Mouse (Mus musculus): Measurements from ENCODE around the gene Rab6b. TPM values are rescaled to one million over a fixed set of nuclear protein-coding genes. Genes with fewer than 3 reads are reported as not detected.
A peak's percentile ranks its signal among the peaks of the same experiment; 100 is the strongest.

Rab6b gene
- polyA plus RNA-seq, 1 experiment = 328 TPM

- Histone ChIP-seq H3K4me3 (ENCODE audit: insufficient read depth, low read length) (peak within 1 kb of the TSS; percentile 5; the same call in 1 of the 2 replicates), H3K27ac (ENCODE audit: insufficient read depth, low read length) (peak within 1 kb of the TSS; percentile 85), H3K4me1 (ENCODE audit: control insufficient read depth, insufficient read depth, low read length) (no peaks in the 10 kb centered on the region)
- TF ChIP-seq CTCF (IDR thresholded peaks at IDR 0.05; ENCODE audit: extremely low read depth, insufficient read depth, low read length) = no peak
- 0 out of 2 replicates have a peak, but pooled peaks have one; percentile 30 for TF ChIP-seq POLR2A (IDR thresholded peaks at IDR 0.05; ENCODE audit: extremely low read depth, insufficient read depth, low read length)
These were observed 118.8 kb downstream of the Rab6b start, which contains the start of the genes Gm20425 and Trf for GRCm38 (mm10) chr9:103230151-103230951. TSS of gene Gm20425 (minus strand) at chr9:103230307. TSS of gene Trf (minus strand) at chr9:103230444.

DNA sequence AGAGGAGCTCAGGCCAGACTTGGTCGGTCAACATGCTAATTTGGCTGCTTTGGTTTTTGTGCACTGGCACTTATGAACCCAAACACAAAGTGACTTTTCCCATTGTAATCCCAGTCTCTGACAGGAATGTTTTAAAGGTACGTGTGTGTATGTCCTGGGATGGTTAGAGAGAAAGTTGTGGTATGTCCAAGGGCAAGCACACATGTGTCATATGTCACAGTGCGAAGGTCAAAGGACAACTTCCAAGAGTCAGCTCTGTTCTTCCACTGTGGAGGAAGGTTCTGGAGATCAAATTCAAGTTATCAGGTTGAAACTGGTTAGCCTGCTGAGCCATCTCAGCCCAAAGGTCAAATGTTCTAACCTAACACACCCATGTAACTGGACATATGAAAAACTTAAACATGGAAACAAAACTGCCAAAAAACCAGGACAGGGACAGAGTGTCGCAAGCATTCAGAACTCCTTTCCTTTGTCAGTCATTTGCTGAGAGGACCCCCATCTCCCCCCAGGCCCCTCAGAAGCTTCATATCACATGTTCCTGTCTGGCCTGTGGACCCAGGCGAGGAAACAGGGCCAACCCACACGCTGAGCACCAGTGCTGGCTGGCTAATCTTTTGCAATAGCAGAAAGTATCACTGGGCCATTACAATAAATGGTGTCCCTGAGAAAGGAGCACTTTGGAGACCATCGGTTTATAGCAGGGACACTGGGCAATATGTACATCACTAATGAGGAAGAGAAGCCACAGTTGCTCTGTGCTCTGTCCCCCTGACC lies 120.8 kb downstream of the Rab6b start:
- Histone ChIP-seq H3K27ac (ENCODE audit: insufficient read depth, low read length) (no peak overlapping the region), H3K4me3 (ENCODE audit: insufficient read depth, low read length) (no peak overlapping the region), H3K4me1 (ENCODE audit: control insufficient read depth, insufficient read depth, low read length) (no peaks in the 10 kb centered on the region)
- no peak for TF ChIP-seq POLR2A (IDR thresholded peaks at IDR 0.05; ENCODE audit: extremely low read depth, insufficient read depth, low read length)
- no peak for TF ChIP-seq CTCF (IDR thresholded peaks at IDR 0.05; ENCODE audit: extremely low read depth, insufficient read depth, low read length)

- H3K27ac ChIP-seq (ENCODE audit: insufficient read depth, low read length) = no peak overlapping the region
These were observed 121.4 kb downstream of the Rab6b start for GRCm38 (mm10) chr9:103233006-103233395.

GRCm38 (mm10) chr9:103234059-103234458 lies 122.5 kb downstream of the Rab6b start:
- no peak for TF ChIP-seq POLR2A (IDR thresholded peaks at IDR 0.05; ENCODE audit: extremely low read depth, insufficient read depth, low read length)
- TF ChIP-seq CTCF (IDR thresholded peaks at IDR 0.05; ENCODE audit: extremely low read depth, insufficient read depth, low read length) = no peak
- H3K4me3 ChIP-seq (ENCODE audit: insufficient read depth, low read length) = no peak overlapping the region
- H3K4me1 ChIP-seq (ENCODE audit: control insufficient read depth, insufficient read depth, low read length) = no peaks in the 10 kb centered on the region
- H3K27ac ChIP-seq (ENCODE audit: insufficient read depth, low read length) = no peak overlapping the region

More at GRCm38 (mm10) chr9:103233006-103233395, 121.4 kb downstream of the Rab6b start:
- no peak overlapping the region for H3K4me3 ChIP-seq (ENCODE audit: insufficient read depth, low read length)
- TF ChIP-seq CTCF (IDR thresholded peaks at IDR 0.05; ENCODE audit: extremely low read depth, insufficient read depth, low read length) (no peak), POLR2A (IDR thresholded peaks at IDR 0.05; ENCODE audit: extremely low read depth, insufficient read depth, low read length) (no peak)
- H3K4me1 ChIP-seq (ENCODE audit: control insufficient read depth, insufficient read depth, low read length) = no peaks in the 10 kb centered on the region

DNA sequence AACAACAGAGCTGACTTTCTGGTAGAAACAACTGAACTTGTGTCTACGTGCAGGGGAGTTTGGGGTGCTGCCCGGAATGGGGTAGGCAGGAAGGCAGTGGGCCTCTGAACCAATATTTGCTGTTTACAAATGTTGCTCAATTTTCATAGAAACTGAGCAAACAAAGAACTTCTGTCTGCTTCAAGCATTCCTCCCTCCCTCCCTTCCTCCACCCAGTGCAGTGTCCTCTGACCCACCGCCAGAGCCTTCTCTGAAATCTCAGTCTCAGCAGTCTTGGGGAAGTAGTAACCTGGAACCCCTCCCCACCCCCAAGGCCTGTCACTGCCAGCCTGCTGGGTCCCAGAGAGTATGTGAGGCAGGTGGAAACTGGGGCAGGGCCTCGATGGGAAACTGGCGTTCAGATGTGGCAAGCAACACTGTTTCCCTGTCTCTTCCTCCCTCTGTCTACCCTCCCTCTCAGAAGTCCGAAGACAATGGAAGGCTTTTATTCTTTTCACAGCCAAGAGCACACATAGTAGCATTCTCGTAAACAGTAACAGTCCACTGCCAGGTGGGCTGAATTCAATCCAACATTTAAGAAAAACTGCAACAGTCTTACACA lies 123.1 kb downstream of the Rab6b start:
- TF ChIP-seq CTCF (IDR thresholded peaks at IDR 0.05; ENCODE audit: extremely low read depth, insufficient read depth, low read length) (no peak), POLR2A (IDR thresholded peaks at IDR 0.05; ENCODE audit: extremely low read depth, insufficient read depth, low read length) (no peak)
- H3K4me3 ChIP-seq (ENCODE audit: insufficient read depth, low read length) = no peak overlapping the region
- no peaks in the 10 kb centered on the region for H3K4me1 ChIP-seq (ENCODE audit: control insufficient read depth, insufficient read depth, low read length)
- H3K27ac ChIP-seq (ENCODE audit: insufficient read depth, low read length) = peak overlapping the region; percentile 85; the same call in 1 of the 2 replicates

Other genes starting within 250 kb of the Rab6b start
- gene Slco2a1, start 123.1 kb upstream of the Rab6b start, polyA plus RNA-seq (2012; rRNA removed) = 0.54 and 0.70 TPM in 2 replicates
- gene Srprb, start 90.3 kb downstream of the Rab6b start, polyA plus RNA-seq (2012; rRNA removed) = 32.2 and 35.3 TPM in 2 replicates
- not detected in 2 replicates for gene Gm20425, start 118.5 kb downstream of the Rab6b start, polyA plus RNA-seq (2012; rRNA removed)
- 328 and 428 TPM in 2 replicates for gene Trf, start 118.7 kb downstream of the Rab6b start, polyA plus RNA-seq (2012; rRNA removed)
- 0.34 and 1.1 TPM in 2 replicates for gene 1300017J02Rik, start 193.3 kb downstream of the Rab6b start, polyA plus RNA-seq (2012; rRNA removed)
- gene Topbp1, start 193.4 kb downstream of the Rab6b start, polyA plus RNA-seq (2012; rRNA removed) = 11.9 and 12.2 TPM in 2 replicates

All from cortical plate, adult 2 months (tissue).